Mouse (Mus musculus) myocyte (in vitro differentiated cells): Measurements from ENCODE around the gene Mgat2.
"Not testable (repeated sequence)": the region's sequence is repeated elsewhere in the genome, so short reads cannot be mapped to it uniquely, and the experiment has no call there.

Experiments
- CEBPB ChIP-seq: IDR thresholded peaks from 2 replicates; pipeline ENCODE4 v1.6.1; 2011; ENCODE audit warnings: mild to moderate bottlenecking, moderate library complexity; ENCODE audit not compliant: poor library complexity, insufficient read depth, severe bottlenecking
- E2F4 ChIP-seq: IDR thresholded peaks from one replicate; pipeline ENCODE4 v1.6.1; 2011; ENCODE audit warnings: mild to moderate bottlenecking, control low read depth, moderate library complexity; ENCODE audit not compliant: insufficient read depth
- MAX ChIP-seq: IDR thresholded peaks from one replicate; pipeline ENCODE4 v1.6.1; 2011; ENCODE audit warnings: low read depth, mild to moderate bottlenecking, control low read depth
- MYOD1 ChIP-seq, 3 experiments: IDR thresholded peaks; one replicate each; pipeline ENCODE4 v1.6.1; 2011; ENCODE audit warnings: control low read depth in 2 of 3, low read depth in 2 of 3, mild to moderate bottlenecking in 2 of 3, moderate library complexity in 1 of 3; ENCODE audit not compliant: insufficient read length in 2 of 3, control insufficient read depth in 1 of 3
- MYOG ChIP-seq, 3 experiments: IDR thresholded peaks; one replicate each; pipeline ENCODE4 v1.6.1; 2011; ENCODE audit warnings: control low read depth in 2 of 3, low read depth in 2 of 3, mild to moderate bottlenecking in 2 of 3; ENCODE audit not compliant: insufficient read length in 2 of 3, control insufficient read depth in 1 of 3, insufficient read depth in 1 of 3
- POLR2A ChIP-seq: IDR thresholded peaks from one replicate; pipeline ENCODE4 v1.6.1; 2011; ENCODE audit warnings: low read depth, mild to moderate bottlenecking, control low read depth, moderate library complexity; ENCODE audit not compliant: insufficient read length
- POLR2AphosphoS2 ChIP-seq: IDR thresholded peaks from one replicate; pipeline ENCODE4 v1.6.1; 2011; ENCODE audit warnings: low read depth, control low read depth; ENCODE audit not compliant: insufficient read length
- TCF12 ChIP-seq: IDR thresholded peaks from one replicate; pipeline ENCODE4 v1.6.1; 2011; ENCODE audit warnings: mild to moderate bottlenecking, control low read depth; ENCODE audit not compliant: poor library complexity, insufficient read depth, severe bottlenecking
- TCF3 ChIP-seq: IDR thresholded peaks from one replicate; pipeline ENCODE4 v1.6.1; 2011; ENCODE audit warnings: low read depth, control low read depth; ENCODE audit not compliant: insufficient read length
- USF1 ChIP-seq: IDR thresholded peaks from one replicate; pipeline ENCODE4 v1.6.1; 2011; ENCODE audit warnings: low read depth, mild to moderate bottlenecking, control low read depth, moderate library complexity

GRCm38 (mm10) chr12:69158765-69159577 is 25.0 kb upstream of the Mgat2 start, which contains the start of gene Rps29:
- peak; percentile 76 for TF ChIP-seq POLR2AphosphoS2
- peak; percentile 63 for TF ChIP-seq POLR2A
- not testable (repeated sequence) for TF ChIP-seq MAX; CEBPB; USF1; MYOD1 (IDR thresholded peaks at IDR 0.05; ENCODE audit: control insufficient read depth in 1 of 3, insufficient read length in 2 of 3, low read depth in 2 of 3); TCF3; MYOG (IDR thresholded peaks at IDR 0.05; ENCODE audit: control insufficient read depth in 1 of 3, insufficient read depth in 1 of 3, insufficient read length in 2 of 3, low read depth in 2 of 3); TCF12; E2F4
